Mouse (Mus musculus) heart, adult 10 weeks (tissue): ENCODE results near the gene Apoh. TPM values are rescaled to one million over a fixed set of nuclear protein-coding genes. Genes with fewer than 3 reads are reported as not detected.

Experiments
- polyA plus RNA-seq: library from polyadenylated mRNA; stranded (reverse); fragments of 350-450 nt; fragmentation: Illumina TruSeq; extraction: RNeasy Lipid Tissue Mini Kit (QIAGEN cat#74804); gene quantifications from one replicate; pipeline ENCODE4 v1.2.3, GENCODE M21; 2014; ENCODE audit warnings: low read depth, low replicate concordance

Apoh gene
- 2.8 TPM for polyA plus RNA-seq

DNA sequence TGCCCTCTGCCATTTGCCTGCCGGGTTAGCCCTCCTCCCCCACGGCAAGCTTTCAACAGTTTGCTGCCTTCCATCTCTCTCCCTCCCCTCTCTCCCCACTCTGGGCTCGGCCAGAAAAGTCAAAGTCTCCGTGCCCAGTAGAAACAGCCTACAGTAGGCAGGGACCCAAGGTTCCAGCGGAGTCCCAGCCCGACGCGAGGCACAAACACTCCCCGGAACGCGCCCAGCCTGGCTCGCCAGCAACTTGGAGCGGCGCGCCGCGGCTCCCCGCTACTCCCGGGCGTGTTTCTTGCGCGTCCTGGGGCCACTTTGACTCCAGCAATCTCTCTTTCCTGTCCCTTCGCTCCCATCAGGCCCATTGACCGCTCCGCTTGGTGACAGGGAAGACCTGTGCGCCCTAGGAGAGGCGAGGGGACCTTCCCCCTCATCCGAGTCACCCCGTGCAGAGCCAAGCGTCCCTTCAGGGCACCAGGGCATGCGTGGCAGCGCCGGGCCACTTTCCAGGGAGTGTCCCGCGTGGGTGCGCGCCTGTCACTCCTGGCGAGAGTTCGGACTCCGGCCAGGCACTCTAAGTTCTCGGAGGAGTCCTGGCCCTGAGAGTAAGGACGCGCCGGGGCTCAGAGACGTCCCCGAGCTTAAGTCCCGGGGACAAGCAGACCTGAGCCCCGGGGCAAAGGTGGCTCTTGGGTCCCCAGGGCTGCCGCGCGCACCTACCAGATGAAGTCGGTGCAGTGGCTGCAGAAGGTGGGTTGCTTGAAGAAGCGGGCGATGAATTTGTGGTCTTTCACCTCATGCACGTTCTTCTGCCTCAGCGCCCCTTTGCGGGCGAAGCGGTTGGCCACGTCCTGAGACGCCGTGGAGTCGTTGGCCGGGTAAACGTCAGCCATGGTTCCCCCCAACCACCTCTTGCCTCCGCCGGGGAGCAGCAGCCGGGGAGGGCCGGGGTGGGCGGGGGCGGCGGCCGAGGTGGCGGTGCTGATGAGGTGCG lies at the start of gene Apoh:
Gene Apoh (plus strand): TSS at position 574 of the 988 bp plus-strand sequence.

DNA sequence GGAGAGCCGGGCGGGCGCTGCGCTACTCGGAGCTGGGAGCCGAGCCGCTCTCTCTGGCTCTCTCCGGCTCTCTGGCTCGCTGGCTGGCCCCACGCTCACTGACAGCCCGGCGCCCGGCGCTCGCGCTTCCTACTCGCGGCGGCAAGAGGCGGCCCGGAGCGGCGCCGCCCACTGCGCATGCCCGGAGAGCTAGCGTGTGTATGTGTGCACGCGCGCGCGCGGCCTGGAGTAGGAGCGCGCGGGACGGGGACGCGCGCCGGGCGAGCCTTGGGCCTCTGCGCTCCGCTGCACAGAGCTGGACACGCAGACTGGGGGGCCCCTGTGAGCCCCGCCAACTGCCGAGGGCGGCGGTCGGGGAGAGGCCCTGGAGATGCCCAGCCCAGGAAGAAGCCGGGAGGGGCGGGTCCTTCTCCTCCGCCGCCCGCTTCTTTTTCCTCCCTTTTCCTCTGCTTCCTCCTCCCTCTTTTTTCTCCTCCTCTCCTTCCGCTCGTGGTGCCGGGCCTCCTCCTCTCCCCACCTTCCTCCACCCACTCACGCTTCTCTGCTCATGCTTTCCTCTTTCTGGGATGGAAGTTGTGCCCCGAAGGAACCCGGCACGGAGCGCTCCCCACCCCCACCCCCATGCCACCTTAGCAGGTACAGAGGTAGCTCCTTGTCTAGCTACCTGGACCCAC lies 772 bp downstream of the Apoh start, which contains the start of gene Prkca:
Gene Prkca (minus strand): TSS at position 140 of the 674 bp plus-strand sequence.

DNA sequence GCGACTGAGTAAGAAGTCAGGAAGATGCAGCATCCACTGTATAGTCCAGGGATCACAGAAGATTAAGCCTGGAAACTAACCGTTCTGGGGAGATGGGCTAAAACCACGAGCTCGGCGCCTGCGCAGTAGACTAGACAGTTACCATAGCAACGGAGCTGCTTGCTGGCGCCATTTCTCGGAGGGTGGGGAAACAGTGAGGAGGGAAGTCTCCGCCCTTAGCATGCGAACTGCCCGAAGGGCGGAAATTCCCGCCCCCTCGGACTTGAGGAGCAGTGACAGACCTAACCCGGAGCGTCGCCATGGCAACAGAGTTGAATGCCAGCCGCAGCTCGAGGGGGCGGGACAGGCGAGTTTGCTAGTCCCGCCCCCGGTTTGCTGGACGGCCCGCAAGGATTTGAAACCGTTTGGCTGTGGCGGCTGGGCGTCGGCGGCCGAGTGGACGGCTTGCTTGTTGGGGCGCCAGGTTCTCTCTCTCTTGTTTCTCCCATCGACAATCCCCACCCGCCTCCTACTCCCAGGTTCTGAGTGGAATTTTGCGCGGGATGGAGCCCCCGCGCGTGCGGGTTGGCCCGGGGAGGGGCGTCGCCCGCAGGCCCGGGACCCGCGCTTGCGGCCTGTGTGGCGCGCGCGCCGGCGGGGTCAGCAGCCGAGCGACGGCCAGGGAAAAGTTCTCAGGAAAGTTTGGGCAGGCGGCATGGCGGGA lies 81.9 kb downstream of the Apoh start, which contains the start of gene Cep112:
Gene Cep112 (plus strand): TSS at position 304 of the 703 bp plus-strand sequence.

Other genes with a start within 250 kb of the Apoh start
- 14.4 TPM for gene Prkca, start 574 bp downstream of the Apoh start, polyA plus RNA-seq
- gene Cep112, start 81.8 kb downstream of the Apoh start, polyA plus RNA-seq = 11.4 TPM